Mouse (Mus musculus) kidney, adult 2 months (tissue): ENCODE data around the gene Cstb.

Experiments
- CTCF ChIP-seq: fragments of 200-500 bp; conservative IDR thresholded peaks from 2 replicates; pipeline ENCODE4 v1.5.1; 2011; ENCODE audit warnings: low read depth, mild to moderate bottlenecking, control low read depth, low read length, moderate library complexity, mixed read lengths; ENCODE audit not compliant: insufficient read depth, insufficient read length
- POLR2A ChIP-seq: fragments of 200-500 bp; IDR thresholded peaks from one replicate; pipeline ENCODE4 v1.6.1; 2011; ENCODE audit warnings: low read depth, low read length, control low read depth

GRCm38 (mm10) chr10:78428070-78428469 lies 2.6 kb downstream of the Cstb start:
- TF ChIP-seq CTCF (no peak), POLR2A (no peak)
